Mouse (Mus musculus) right cerebral cortex, postnatal 4 days (tissue): Measurements from ENCODE around the gene Pax3.

Source experiments
- DNase-seq: peaks from one replicate; pipeline ENCODE4 v3.0.0-alpha.2; 2022

Pax3 gene

DNA sequence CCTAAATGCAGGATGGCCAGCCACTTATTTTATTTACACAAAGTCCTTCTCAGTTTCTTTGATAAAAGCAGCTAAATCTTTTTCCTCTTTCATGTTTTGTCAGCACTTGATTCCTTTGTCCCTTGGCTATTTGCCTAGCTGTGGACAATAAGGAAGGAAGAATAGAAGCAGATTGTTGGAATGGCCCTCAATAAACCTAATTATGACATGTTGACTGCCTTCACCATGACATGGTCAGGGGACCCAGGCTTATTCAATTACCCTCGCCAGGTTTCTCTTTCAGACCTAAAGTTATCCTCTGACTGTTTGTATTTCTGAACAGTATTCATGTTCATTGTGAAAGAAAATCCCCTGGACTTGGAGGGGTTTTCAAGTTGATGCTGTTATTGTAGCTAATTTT lies 25.3 kb downstream of the Pax3 start:
- DNase-seq, result no peak

DNA sequence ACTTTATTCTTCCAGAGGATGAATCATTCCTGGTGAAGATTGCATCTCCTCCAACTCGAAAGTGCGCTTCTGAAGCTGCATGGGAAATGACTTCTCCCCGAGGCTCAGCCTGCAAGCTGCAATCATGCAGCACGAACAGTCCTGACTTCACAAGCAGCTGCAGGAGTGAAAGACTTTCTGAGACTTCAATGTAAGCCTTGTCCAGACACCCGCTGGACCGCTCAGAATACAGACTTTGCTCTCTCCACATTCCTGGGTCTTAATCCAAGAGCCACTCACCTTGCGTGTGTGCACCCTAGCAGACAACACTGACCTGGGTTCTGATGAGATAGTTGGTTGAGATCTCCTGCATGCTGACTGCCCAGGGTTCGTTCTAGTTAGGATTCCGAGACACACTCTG lies 26.2 kb downstream of the Pax3 start:
- no peak for DNase-seq

DNA sequence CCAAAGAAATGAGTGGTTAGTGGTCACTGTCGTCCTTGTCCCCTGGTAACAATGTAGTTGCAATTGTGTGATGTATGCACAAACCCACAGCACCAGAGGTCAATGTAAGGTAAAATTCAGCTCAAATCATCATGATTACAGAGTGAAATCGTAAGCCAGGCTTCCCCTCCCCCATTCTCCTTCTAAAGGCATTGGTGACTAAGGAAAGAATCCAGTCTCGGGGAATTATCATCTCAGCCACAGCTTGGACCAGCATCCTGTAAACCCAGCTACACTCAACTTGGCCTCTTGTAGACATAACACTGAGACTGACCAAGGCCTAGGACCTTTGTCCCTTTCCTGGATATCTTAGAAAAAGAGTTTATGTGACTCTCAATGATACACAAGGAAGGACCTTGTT lies 28.1 kb downstream of the Pax3 start:
- DNase-seq, result no peak

DNA sequence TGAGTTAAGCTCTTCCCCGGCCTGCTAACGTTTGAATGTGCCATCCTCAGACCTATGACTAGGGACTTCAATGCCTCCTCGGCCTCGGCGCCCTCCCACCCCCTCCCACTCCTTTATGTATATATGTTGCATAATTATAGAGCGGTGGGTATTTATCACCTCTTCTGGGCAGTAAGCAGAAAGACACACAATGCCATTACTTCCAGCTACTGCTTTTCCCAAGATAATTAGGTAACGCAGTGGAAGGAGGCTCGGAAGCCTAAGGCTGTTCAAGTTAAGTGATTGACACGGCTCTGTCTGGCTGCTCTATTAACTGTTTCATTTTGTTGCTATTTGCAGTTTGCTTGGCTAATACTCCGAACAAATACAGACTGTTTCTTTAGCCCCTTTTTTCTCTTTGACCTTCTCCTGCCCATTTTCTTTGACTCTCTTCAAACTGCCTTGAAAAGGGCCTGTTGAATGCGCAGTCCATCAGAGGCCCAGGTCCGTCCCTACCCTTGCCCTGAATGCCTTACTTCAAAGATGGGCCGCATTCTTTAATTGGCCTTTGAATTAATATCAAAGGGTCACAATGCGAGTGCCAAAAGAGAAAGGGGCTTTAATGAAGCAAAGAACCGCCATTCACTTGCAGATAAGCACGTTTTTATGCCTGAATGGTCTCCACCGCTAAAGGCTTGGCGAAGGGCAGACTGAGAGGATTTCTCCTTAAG lies 29.2 kb downstream of the Pax3 start:
- DNase-seq, result no peak

DNA sequence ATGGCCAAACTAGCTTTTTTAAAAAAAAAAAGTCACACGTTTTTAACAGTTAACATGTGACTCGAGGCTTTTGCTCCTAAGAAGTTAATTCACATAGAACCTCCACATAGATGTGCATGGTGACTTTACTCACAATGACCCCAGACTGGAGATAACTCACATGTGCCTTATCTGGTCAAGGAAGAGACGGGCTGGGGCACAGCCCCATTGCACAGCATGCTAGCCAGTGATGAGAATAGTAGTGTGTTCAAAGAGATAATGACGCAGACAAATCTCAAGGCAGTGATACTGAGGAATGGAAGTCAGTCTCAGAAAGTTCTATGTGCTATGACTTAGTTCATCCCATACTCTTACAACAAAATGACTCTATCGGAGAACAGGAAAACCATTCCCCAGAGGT lies 35.2 kb downstream of the Pax3 start:
- DNase-seq, result no peak

DNA sequence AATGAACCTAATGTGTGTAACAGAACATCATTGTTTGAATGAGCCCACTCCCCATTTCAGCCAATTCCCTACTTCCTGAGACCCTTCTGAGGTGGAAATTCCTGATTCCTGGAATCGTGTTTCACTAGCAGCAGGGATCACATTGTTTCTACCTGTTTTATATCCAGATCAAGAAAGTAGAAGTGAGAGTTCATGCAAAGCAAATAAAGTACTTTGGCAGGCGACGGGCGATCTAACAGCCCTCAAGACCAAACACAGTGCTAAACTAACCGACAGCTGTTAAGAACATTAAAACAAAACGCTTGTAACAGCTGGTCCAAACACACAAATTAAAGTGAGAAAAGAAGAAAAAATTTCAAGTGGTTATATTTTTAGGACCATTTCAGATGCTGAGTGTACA lies 39.0 kb downstream of the Pax3 start:
- no peak for DNase-seq

DNA sequence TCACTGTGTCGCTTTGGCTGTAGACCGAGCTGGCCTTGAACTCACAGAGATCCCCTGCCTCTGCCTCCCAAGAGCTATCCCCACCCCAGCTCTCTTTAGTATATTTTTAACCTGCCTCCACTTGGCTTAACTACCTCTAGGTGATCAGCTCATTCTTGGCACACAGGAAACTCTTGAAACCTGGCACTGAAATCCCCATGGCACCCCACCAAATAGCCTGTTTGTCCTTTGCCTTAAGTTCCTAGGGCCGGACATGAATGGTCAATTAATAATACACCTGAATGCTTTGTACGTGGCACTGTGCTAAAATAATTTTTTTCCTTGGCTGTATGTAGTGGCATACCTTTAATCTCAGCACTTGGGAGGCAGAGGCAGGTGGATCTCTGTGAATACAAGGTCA lies 41.1 kb downstream of the Pax3 start:
- DNase-seq, result no peak

DNA sequence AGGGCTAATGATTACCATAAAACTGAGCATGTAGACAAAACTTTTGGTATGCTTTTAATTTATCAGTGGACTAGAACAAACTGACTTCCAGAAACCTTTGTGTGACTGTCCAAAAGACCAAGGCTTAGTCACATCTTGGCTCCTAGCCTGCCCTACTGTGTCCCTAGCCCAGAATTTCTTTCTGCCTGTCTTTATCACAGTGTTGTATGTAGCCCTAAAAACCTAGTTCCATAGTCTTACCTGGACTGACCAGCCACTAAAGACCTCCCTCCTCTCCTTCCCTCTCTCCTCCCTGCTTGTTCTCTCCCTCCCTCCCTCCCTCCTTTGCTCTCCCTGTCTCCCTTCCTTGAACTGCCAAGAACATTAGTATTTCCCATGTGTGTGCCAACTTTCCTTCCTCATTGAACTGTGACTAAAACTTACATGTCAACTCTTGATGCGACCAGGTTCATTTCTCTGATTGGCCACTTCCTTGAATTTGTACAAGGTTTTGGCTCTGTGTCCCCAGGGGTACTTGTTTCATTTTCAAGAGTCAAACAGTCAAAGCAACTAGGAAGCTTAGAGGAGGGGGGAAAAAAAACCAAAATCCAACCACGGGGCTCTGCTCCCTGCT lies 48.8 kb downstream of the Pax3 start:
- DNase-seq, result no peak

DNA sequence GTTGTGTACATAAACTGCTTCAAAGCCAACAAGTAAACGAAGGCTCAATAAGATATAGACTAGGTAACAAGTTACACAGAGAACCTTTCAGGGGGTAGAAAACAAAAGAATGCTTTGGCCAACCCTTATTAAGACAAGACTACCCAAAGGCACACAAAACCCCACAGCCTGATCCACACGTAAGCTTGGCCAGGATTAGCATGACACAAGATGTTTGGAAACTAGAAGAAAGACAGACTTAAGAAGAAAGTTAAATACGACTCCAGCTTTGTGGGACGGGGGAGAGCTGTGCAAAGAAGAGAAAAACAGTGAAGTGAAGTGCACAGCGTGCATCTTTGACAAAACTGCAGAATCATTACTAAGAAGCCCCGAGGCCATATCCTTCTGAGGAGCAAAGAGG lies 53.5 kb downstream of the Pax3 start:
- no peak for DNase-seq

DNA sequence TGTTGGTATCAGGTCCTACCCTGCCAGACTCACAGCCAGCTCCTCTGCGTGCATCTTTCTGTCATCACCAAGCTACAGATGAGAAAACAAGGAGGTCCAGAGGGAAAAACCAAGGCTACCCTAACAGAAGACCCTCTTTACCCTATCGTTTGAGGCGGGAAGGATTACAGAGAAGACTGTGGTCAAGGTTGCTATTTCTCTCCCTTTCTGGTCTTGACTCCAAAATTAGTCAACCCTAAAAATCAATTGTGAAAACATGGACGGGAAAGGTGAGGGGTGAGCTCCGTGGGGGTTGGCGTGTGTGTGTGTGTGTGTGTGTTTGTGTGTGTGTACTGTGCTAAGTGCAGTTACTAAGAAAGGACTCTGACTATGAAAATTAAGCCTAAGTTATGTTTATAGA lies 54.0 kb downstream of the Pax3 start:
- no peak for DNase-seq

DNA sequence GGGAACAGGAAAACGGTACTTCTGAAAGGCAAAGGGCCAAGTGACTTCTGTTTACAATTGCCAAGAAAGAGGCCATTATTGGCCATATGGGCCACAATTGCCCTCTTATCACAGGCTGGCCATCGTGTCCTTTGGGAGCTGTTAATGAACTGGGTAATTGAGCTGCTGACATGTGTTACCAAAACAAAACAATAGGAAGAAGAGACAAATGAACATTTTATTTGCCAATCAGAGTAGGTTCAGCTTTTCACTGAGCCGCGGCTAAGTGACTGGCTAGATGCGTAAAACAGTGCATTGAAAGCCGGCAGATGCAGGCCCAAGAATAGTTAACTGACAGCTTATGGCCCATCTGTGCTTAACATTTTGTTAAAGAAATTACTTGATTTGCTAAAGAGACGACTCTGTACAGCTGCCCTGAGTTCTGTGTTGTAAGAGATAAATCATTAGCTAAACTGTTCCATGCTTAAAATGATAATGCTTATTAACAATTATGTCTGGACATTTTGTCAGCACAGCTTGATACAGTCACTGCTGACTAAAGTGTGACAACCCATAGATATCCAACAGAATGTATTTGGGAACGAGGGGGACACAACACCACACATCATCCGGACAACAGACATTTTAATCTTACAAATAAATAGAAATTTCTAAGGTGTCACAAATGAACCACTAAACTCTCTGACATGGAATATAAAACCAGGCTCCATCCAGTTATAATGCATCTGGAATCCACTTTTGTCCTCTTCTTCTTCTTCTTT lies 55.0 kb downstream of the Pax3 start:
- DNase-seq, result no peak

DNA sequence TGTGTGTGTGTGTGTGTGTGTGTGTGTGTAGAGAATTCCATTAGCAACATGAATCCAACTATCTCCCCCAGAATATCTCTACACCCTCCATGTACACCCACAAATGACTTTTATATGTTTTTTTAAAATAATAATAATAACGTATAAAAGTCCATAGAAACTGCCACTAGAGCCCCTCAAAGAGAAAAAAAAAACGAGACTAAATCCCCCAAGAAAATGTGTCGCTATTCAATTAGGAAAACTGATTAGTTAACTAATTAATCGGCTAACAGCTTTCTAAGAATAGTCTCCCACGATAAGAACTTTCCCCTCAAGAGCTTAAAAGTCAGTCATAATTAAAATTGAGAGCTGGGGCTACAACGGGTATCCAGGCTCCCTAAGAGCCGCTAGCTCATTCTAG lies 55.6 kb downstream of the Pax3 start:
- no peak for DNase-seq

DNA sequence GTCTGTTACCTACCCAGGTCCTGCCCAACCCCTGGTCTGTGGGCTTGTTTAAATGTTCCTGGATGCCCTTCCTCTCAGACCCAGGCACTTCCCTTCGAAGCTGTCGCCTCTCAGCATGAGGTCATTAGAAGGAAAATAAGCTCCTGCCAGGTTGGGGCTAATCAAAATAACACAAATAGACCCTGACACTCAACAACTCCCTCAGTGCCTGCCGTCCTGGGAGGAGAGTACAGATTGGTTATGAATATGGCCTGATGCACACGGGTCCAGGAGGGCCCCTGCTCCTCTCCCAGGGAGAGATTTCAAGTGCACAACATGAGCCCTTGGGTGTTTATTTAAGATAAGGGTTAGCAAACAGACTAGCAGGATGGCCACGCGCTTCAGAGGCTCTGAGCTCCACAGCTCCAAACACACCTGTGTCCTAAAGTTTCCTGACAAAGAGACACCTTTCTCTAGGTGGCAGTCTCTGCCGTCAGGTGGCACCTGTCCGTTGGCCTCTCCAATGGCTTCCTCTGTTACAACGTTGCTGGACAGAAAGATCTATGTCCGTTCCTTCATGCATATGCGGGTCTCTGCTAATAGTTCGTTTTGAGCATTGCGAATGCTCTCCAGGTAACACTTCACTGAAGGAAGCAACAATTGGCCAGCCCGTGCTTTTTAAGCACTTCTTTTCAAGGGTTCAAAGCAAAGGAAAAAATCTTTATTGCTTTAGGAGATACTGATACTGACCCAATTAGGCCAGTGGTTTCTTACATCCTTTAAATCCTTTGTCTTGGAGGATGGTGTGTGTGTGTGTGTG lies 56.2 kb downstream of the Pax3 start:
- no peak for DNase-seq

DNA sequence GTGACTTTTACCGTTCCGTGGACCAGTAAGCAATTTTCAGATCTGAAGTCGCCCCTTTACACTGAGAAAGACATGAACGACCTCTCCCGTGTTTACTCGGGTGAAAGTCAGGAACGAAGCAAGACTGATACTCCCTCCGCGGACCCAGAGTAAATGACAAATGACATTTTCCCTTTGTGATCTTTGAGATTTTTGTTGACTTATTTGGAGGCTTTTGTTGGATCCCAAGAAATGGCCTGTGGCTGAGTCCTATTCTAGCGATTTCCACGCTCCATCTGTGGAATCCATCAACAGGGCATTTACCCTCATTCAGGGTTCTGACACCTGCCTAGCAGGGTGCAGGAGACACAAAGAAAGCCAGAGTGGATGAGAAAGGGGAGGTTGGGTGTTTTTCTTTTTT lies 57.6 kb downstream of the Pax3 start:
- DNase-seq, result no peak

DNA sequence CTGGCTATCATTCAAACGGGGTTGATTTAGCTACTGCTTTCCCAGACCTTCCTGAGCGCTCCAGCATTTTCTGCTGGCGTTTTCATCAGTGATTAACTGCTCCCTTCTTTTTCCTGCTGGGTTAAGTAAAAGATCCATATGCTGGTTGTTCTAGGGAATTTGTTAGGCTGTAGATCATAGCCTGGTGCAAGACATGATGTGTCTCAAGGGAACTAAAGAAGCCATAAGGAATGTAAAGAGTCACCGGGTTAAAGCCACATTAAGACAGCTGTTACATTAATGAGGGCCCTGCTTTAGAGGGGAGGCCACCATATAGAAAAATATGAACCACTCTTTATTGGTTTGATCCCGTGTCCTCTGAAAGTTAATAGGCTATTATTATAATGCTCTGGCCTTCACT lies 67.7 kb downstream of the Pax3 start:
- no peak for DNase-seq

DNA sequence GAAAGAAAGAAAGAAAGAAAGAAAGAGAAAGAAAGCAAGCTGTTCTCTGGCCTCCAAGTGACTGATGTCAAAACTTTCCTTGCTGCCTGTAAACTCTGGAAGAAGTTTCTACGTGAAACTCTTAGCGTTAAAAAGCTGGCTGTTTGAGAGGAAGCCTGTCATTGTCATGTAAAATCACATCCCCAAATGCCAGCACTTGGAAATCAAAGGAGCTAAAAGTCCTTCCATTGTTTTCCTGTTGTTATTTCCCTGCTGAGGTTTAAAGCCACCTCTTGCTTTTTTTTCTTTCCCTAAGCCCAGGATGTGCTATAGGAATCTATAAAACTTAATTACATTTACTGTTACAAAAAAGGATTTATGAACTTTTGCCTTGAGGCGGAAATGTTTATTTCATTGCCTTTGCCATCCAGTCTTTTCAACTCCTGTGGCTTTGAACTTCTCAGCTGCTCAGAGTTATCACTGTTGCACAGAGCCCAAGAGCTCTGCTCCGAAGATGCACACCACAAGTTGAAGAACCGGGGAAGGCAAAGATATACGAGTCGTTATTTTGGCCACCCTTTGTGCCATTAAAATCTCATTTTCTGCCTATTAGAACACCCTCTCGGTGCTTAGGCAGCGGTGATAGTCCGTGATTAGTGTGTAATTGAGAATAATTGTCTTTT lies 76.9 kb downstream of the Pax3 start:
- no peak for DNase-seq

DNA sequence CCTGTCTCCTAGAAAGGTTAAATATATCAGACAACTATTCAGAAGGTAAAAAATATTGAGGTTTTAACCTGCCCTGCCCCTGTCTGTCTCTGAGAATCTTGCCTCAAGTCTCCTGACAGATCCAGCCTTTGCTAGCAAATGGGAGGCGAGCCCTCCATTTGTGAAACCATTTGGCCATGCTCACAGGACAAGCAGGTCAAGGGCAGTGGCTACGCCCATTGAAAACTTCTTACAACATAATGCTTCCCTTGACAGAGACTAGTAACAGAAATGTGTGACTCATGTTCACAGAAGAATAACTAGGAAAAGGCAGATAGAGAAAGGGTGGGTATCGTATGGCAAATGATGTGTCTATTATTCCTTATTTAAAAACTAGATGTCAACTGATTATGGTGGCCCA lies 80.9 kb downstream of the Pax3 start:
- DNase-seq, result no peak

DNA sequence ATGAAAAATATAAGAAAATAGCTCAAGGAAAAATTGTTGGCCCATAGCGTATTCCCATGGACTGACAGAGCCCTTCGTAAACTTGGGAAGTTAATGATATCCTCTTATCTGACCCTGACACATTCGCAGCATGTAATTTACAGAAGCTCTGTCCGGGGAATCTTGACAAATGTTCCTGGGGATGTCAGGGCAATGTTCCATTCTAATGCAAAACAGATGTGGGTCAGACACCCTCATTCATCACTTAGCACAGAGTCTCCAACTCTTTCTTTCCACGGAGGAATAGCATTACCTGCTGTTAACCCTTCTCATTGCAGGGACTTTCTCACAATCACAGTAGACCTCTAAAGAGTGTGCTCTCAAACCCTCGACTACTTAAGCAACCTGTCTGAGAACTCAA lies 86.6 kb downstream of the Pax3 start:
- DNase-seq, result no peak

DNA sequence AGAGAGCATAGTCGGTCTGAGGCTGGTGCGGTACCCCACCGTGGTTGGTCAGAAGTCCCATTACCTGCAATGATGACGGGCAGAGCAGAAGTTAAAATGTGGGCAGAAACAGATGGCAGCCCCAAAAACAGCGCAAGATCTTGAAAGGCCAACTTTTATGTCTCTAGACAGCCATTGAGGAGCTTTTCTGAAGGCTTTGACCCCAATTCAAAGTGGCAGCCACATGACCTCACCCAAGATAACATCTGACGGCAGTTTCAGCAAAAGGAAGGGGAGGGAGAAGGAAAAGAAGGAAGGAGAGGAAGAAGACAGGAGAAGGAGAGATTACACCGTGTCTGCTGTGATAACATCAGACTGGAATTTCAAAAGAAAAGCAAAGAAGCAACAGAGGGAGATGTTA lies 93.4 kb downstream of the Pax3 start:
- DNase-seq, result no peak

DNA sequence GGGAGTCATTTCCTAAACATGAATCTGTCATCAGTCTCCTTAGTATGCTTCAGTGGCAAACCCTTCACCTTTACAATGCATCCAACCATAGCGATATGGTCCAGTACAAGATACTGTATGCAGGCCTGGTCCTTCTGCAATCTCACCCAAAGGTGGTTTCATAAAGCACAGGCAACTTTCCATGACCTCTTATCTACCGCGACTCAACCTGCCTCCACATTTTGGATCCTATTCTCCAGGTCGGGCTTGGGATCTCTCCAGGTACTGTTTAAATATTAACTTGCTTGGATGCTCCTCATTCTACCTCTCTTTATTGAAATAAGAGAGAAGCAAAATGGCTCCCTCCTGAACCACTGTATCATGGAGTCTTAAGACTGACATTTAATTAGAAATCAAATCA lies 103.3 kb downstream of the Pax3 start:
- no peak for DNase-seq

DNA sequence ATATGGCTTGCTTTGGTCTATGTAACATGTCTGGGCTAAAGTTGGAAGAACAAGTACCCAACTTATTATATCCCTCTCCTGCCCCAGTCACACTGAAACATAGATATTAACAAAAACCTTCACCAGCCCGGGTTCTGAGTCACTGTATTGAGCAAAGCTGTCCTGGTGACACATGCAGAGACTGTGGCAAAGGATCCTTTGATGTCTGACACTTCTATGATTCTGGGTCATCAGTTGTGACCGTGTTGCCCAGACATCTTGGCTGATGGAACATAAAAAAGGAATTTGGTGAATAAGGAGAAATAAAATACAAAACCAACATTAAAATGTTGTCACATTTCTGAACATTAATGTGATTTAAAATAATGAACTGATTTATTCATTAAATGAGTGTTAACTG lies 108.3 kb downstream of the Pax3 start:
- no peak for DNase-seq

DNA sequence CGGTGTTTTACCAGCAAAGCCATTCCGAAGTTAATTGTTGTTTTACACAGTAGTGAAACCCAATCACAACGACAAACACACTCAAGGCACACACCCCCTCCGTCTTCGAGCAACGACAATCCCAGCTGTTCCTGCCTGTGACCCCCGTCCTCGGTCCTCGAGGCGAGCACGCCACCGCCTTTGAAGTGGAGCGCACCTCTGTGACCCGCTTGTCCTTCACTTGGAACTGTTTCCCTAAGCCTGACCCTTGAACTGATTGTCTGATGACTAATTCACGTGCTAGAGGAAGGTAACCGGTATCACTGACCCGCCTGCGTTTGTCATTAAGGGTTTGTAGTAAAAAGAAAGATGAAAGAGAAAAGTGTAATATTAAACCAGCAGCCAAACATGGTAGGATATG lies 115.2 kb downstream of the Pax3 start:
- DNase-seq, result no peak

DNA sequence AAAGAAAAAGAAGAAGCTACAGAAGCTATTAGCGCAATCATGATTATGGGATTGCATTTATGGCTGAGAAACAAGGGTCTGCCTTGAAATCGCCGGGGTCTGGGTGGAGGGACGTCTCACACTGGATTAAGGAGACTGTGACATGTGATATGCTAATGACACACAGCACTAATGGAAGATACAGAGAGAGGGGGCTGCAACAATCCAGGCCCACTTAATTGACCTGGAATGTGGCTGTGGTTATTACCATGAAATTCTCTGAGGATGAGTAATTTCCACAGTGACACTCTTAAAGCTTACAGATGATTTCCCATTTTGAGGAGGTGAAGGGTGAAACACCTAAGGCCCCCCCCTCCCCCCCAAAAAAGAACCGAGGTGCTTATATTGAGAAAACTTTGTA lies 136.1 kb downstream of the Pax3 start:
- no peak for DNase-seq
